Mouse (Mus musculus) forebrain, embryonic 11.5 days (tissue): ENCODE measurements around the gene Tmem107. TPM values are rescaled to one million over a fixed set of nuclear protein-coding genes. Genes with fewer than 3 reads are reported as not detected.

Experiments
- ATAC-seq: fragments of 200-750 bp; cut with Nextera tagmentation; replicated peaks from 2 replicates; pipeline ENCODE4 v1.8.0; 2017; ENCODE audit warnings: moderate TSS enrichment; ENCODE audit not compliant: low FRiP score
- DNase-seq: peaks from one replicate; pipeline ENCODE4 v3.0.0-alpha.2; 2017; ENCODE audit warnings: low spot score
- H3K27ac ChIP-seq: fragments of 300-500 bp; sonication (generic); 2 replicates; pipeline ENCODE4 v1.5.1; 2014; ENCODE audit warnings: low read depth, low read length
- H3K27me3 ChIP-seq: fragments of 300-500 bp; sonication (generic); 2 replicates; pipeline ENCODE4 v1.6.1; 2014; ENCODE audit warnings: mild to moderate bottlenecking, low read length, mixed read lengths; ENCODE audit not compliant: control insufficient read depth, insufficient read depth
- H3K36me3 ChIP-seq: fragments of 300-500 bp; sonication (generic); 2 replicates; pipeline ENCODE4 v1.6.1; 2014; ENCODE audit warnings: mild to moderate bottlenecking, low read length, moderate library complexity, mixed read lengths; ENCODE audit not compliant: control insufficient read depth, insufficient read depth
- H3K4me1 ChIP-seq: fragments of 300-500 bp; sonication (generic); replicated peaks from 2 replicates; pipeline ENCODE4 v1.6.1; 2014; ENCODE audit warnings: low read length, mixed read lengths; ENCODE audit not compliant: control insufficient read depth, insufficient read depth
- H3K4me2 ChIP-seq: fragments of 300-500 bp; sonication (generic); 2 replicates; pipeline ENCODE4 v1.6.1; 2014; ENCODE audit warnings: low read depth, mild to moderate bottlenecking, low read length, moderate library complexity, mixed read lengths; ENCODE audit not compliant: severe bottlenecking
- H3K4me3 ChIP-seq: fragments of 300-500 bp; sonication (generic); 2 replicates; pipeline ENCODE4 v1.5.1; 2014; ENCODE audit warnings: low read depth, low read length
- H3K9ac ChIP-seq: fragments of 300-500 bp; sonication (generic); 2 replicates; pipeline ENCODE4 v1.6.1; 2014; ENCODE audit warnings: low read length
- H3K9me3 ChIP-seq: fragments of 300-500 bp; sonication (generic); 2 replicates; pipeline ENCODE4 v1.6.1; 2016; ENCODE audit warnings: low read length, mixed read lengths; ENCODE audit not compliant: control insufficient read depth
- WGBS: fragments of 180-500 bp; shearing (Covaris S2); extraction: QIAGEN DNeasy Blood & Tissue Kit; methylation state at CpG from one replicate; pipeline ENCODE4 v1.1.7; 2014; 5-methylcytosine and 5-hydroxymethylcytosine counted together
- polyA plus RNA-seq: library from polyadenylated mRNA; unstranded; fragments of >200 nt; fragmentation: Nextera tagmentation; extraction: Ambion mirVana; gene quantifications from 2 replicates; pipeline ENCODE4 v1.2.1, GENCODE M21; 2014

Gene Tmem107
- polyA plus RNA-seq, 1 experiment from 2014 or later = 60.3 TPM

DNA sequence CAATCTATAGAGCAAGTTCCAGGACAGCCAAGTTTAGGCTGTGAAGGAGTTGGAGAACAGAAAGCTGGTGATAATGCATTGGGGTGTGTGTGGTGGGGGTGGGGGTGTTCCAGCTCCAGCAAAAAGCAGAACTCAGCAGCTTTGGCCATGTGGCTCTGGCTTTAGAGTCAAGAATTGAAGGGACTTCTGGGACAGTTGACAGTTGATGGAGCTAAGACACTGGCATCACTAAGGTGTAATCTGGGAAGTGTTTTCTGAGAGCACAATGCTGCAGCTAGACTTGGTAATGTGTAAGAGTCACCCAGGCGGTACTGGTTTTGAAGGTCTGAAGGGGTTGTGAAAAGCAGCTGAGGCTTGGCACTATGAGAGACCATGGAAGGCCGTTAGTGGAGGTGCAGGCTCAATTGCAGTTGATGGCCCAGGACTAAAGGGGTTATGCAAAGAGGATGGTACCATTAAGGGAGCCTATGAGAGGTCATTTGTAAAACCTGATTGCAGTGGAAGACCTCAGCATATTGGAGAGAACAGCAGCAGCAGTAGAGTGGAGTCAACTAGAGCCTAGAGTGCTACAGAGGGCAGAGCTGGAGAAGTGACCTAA is 17.7 kb upstream of the Tmem107 start:
- Histone ChIP-seq H3K36me3 (peaks cover 6% of the 10 kb centered on the region; the same call in 1 of the 2 replicates), H3K9ac (no peak overlapping the region), H3K4me1 (no peaks in the 10 kb centered on the region; the same call in 1 of the 2 replicates), H3K27me3 (no peaks in the 10 kb centered on the region), H3K4me3 (no peak overlapping the region), H3K4me2 (no peak overlapping the region), H3K27ac (no peak overlapping the region), H3K9me3 (no peaks in the 10 kb centered on the region)
- ATAC-seq (no peak), DNase-seq (no peak)
- 93% methylated on average over 2 of the region's 2 CpGs for WGBS

DNA sequence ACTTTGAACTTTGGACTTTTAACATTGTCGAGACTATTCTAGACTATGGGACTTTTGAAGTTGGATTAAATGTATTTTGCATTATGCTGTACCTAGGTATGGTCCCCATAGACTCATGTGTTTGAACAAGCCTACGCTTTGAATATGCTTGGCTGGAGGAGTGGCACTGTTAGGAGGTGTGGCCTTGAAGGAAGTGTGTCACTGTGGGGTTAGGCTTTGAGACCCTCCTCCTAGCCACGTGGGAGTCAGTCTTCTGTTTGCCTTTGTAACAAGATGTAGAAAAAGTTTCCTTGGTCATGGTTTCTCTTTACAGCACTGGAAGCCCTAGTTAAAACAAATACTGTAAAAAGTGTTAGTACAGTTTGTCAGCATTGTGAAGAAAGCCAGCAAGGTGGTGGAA is 16.8 kb upstream of the Tmem107 start:
- ATAC-seq (no peak), DNase-seq (no peak)
- Histone ChIP-seq H3K4me1 (no peaks in the 10 kb centered on the region; the same call in 1 of the 2 replicates), H3K36me3 (peaks cover 6% of the 10 kb centered on the region; the same call in 1 of the 2 replicates), H3K9me3 (no peaks in the 10 kb centered on the region), H3K4me3 (no peak overlapping the region), H3K27ac (no peak overlapping the region), H3K4me2 (no peak overlapping the region), H3K9ac (no peak overlapping the region), H3K27me3 (no peaks in the 10 kb centered on the region)
- WGBS = 81% methylated on average over 3 of the region's 3 CpGs

DNA sequence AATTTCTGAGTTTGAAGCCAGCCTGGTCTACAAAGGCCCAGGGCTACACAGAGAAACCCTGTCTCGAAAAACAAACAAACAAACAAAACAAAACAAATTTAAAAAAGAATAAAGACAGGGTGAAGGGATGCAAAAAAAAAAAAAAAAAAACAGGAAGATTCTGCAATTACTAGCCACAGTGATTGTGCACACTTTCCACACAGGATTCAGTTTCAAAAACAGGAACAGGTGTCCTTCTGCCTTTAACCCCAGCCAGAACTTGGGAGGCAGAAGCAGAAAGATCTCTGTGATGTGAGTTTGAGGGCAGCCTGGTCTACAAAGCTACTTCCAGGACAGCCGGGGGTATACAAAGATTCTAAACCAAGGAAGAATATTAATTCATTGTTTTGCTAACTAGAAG is 12.3 kb upstream of the Tmem107 start:
- Histone ChIP-seq H3K27me3 (no peaks in the 10 kb centered on the region), H3K36me3 (no peaks in the 10 kb centered on the region; the same call in 1 of the 2 replicates), H3K27ac (no peak overlapping the region), H3K9me3 (no peaks in the 10 kb centered on the region), H3K4me1 (peaks cover 12% of the 10 kb centered on the region), H3K4me3 (peak overlapping the region; percentile 69), H3K4me2 (peak overlapping the region; percentile 98; the same call in 1 of the 2 replicates), H3K9ac (peak overlapping the region; percentile 67)
- DNase-seq (no peak), ATAC-seq (no peak)
- WGBS = 69% methylated on average over 2 of the region's 2 CpGs

DNA sequence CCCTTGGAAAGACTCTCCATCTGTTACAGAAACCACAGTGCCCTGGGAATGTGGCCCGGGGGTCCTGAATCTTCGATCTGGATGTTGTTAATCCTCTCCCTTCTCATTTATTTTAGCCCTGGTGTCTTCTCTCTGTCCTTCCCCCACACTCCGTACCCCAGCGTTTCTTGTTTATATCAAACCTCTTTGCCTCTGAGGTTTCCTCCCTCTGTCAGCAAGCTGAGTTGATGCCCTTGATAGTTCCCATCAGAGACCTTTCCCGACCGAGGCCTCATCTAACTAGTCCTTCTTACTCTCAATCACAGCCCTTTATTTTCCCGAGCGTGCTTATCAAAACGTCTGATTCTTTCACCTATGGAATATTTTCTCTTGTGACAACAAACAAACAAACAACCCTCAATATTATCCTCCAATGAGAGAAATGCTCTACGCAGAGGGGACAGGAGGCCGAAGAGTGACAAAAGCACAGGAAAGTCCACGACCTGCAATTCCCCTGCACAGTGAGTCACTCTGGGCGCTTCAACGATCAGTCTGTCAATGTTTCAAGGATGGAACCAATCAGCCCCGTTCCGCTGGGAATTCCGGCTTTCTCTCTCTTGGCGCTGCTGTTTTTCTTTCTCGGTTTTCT is 11.8 kb upstream of the Tmem107 start:
- Histone ChIP-seq H3K36me3 (no peaks in the 10 kb centered on the region; the same call in 1 of the 2 replicates), H3K9ac (peak overlapping the region; percentile 67), H3K9me3 (no peaks in the 10 kb centered on the region), H3K27ac (peak overlapping the region; percentile 75), H3K4me1 (peaks cover 12% of the 10 kb centered on the region), H3K27me3 (no peaks in the 10 kb centered on the region), H3K4me2 (peak overlapping the region; percentile 98), H3K4me3 (peak overlapping the region; percentile 69)
- WGBS = 2% methylated on average over 19 of the region's 19 CpGs
- ATAC-seq = peak; percentile 9; the same call in 1 of the 2 replicates
- DNase-seq = no peak

DNA sequence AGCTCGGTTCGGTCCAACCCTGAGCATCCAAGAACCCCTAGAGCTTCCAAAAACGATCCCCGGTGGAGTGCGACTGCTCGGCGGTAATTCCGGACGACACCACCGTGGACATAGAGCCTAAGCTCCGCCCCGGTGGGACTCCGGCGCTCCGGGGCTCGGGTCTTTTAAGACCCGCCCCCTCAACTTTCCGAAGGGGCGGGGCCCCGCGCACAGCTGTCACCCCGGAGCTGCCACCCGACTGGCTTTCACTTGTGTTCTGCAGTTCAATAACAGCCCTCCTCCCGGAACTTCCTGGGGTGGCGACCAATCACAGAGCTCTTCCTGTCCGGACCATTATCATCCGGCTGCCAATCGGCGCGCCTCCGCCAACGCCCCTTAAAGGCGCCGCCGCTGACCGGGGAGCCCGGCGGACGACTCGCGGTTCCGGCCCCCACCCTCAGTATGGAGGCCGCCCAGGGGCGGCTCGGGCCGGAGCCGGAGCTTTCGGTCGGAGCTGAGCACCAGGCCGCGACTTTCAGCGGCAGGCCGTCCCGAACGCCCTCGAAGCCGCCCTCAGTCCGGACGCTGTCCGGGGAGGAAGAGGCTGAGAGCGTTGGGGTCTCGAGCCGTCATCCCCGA is 11.1 kb upstream of the Tmem107 start, which contains the start of gene Borcs6:
Borcs6 (plus strand) TSS at position 361 of the 618 bp plus-strand sequence.
- peak within 1 kb of the TSS; percentile 67 for H3K9ac ChIP-seq
- peak within 1 kb of the TSS; percentile 69 for H3K4me3 ChIP-seq
- peak within 1 kb of the TSS; percentile 75 for H3K27ac ChIP-seq
- H3K27me3 ChIP-seq = no peaks in the 10 kb centered on the region
- ATAC-seq (peak; percentile 90), DNase-seq (peak; percentile 97)
- no peaks in the 10 kb centered on the region for H3K36me3 ChIP-seq
- no peaks in the 10 kb centered on the region for H3K9me3 ChIP-seq
- under 1% methylated on average over 59 of the region's 64 CpGs for WGBS
- peaks cover 17% of the 10 kb centered on the region for H3K4me1 ChIP-seq
- peak within 1 kb of the TSS; percentile 98 for H3K4me2 ChIP-seq

DNA sequence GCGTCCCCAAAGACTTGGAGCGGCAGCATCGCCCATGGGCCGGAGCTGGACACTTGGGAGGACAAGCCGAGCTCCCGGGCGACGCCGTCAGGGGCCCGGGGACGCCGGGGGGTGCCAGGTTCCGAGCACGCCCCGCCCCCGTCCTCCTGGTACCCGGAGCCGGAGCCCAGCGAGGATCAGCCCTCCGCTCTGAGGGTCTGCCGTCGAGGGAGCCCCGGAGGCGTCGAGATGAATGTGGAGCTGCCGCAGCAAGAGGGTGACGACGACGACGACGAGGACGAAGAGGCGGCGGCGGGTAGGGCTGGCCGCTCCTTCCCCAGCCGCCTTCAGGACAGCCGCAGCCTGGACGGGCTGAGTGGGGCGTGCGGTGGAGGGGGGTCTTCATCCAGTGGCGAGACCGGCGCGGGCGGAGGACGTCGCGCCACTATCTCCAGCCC is 10.6 kb upstream of the Tmem107 start:
- no peaks in the 10 kb centered on the region for H3K9me3 ChIP-seq
- peak; percentile 15 for ATAC-seq
- H3K4me3 ChIP-seq = peak overlapping the region; percentile 69
- H3K36me3 ChIP-seq = no peaks in the 10 kb centered on the region
- peak; percentile 83 for DNase-seq
- H3K4me2 ChIP-seq = peak overlapping the region; percentile 98
- H3K27me3 ChIP-seq = no peaks in the 10 kb centered on the region
- peaks cover 17% of the 10 kb centered on the region for H3K4me1 ChIP-seq
- peak overlapping the region; percentile 62 for H3K27ac ChIP-seq
- peak overlapping the region; percentile 62 for H3K9ac ChIP-seq
- 0% methylated on average over 46 of the region's 49 CpGs for WGBS

DNA sequence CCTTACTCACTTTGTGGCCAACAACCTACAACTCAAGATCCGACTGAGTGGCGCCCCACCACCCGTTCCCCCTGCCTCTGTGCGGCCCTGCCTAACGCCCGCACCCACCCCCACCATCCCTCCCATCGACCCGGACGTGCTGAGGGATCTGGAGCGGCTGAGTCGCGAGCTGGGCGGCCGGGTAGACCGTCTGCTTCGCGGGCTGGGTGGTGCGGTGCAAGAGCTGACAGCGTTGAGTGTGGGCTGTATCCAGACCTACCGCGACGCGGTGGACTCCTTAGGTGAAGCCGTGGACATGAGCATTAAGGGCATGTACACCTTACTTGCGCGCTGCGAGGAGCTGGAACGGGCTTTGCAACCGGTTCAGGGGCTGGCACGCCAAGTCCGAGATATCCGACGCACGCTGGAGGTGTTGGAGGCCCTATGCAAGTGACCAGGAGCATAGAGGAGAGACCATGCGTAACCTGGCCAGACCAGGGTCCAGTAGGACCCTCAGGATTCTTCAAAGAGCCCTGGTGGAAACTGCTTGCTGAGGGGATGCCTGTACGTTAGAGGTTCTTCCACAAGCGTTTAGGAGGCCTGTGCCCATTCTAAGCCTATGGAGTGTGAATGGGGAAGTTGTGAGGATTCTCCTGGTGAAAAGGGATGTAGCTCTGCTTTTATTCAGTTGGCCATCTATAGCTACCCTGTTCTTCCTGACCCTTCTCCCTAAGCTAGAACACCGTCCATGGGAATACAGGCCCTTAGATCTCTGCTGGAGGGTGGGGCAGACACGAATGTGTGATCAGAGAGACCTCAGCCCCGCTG is 10.0 kb upstream of the Tmem107 start:
- WGBS = under 1% methylated on average over 40 of the region's 40 CpGs
- DNase-seq (peak; percentile 76), ATAC-seq (no peak)
- no peaks in the 10 kb centered on the region for H3K9me3 ChIP-seq
- H3K36me3 ChIP-seq = no peaks in the 10 kb centered on the region
- no peaks in the 10 kb centered on the region for H3K27me3 ChIP-seq
- no peak overlapping the region for H3K27ac ChIP-seq
- peaks cover 17% of the 10 kb centered on the region for H3K4me1 ChIP-seq
- H3K4me3 ChIP-seq = peak overlapping the region; percentile 69
- H3K9ac ChIP-seq = peak overlapping the region; percentile 62
- peak overlapping the region; percentile 98 for H3K4me2 ChIP-seq

DNA sequence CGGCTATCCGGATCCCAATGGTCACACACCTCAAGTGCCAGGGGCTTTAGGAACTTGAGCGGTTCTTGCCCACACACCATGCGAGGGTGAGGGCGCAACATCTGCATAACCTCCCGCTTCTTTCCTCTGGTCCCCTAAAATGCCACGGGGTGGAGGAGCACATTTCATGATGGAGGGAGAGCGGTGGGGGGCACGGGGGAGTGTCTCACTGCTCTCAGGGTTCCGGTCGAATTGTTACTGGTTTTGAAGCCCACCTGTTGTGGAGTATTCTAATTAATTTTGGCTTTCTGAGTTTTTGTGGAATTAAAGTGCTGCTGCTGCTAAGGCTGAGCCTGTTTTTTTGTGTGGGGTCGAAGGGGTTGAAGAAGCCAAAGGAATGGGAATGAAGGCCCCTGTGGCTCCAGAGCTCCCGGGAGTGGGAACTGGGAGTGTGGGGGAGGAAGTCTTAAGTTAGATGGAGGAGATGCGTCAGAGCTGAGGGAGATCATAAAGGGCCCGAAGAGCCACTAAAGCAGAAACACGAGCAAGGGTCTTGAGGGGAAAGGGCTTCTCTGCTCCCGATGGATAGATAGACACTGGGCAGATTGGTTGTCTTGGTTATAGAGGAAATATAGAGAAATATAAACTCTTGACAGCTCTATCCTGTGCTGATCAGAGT is 9.2 kb upstream of the Tmem107 start:
- WGBS = 7% methylated on average over 17 of the region's 17 CpGs
- ATAC-seq (no peak), DNase-seq (peak; percentile 51)
- Histone ChIP-seq H3K36me3 (no peaks in the 10 kb centered on the region), H3K9me3 (no peaks in the 10 kb centered on the region), H3K4me2 (peak overlapping the region; percentile 98), H3K27ac (no peak overlapping the region), H3K9ac (peak overlapping the region; percentile 12; the same call in 1 of the 2 replicates), H3K4me1 (peaks cover 21% of the 10 kb centered on the region), H3K27me3 (no peaks in the 10 kb centered on the region), H3K4me3 (peak overlapping the region; percentile 69)
